Mouse (Mus musculus) monocyte, adult 5-6 weeks (primary cell): ENCODE measurements around the gene Gm9958. TPM values are rescaled to one million over a fixed set of nuclear protein-coding genes. Genes with fewer than 3 reads are reported as not detected.

Experiments used
- ATAC-seq: fragments of 153-309, 156-312 bp; replicated peaks from 2 replicates; pipeline ENCODE4 v1.8.0; 2017; ENCODE audit warnings: mild to moderate bottlenecking; ENCODE audit not compliant: low TSS enrichment, insufficient number of reproducible peaks, severe bottlenecking, poor library complexity, low FRiP score
- total RNA-seq: library from RNA; stranded (forward); fragments of 200-1000, 200-491, 200-594 nt; gene quantifications from 3 replicates; pipeline ENCODE4 v1.2.3, GENCODE M21; 2017

Gm9958 gene
- total RNA-seq: 0.67 to 4.5 TPM (median 1.2 TPM) in 3 replicates

DNA sequence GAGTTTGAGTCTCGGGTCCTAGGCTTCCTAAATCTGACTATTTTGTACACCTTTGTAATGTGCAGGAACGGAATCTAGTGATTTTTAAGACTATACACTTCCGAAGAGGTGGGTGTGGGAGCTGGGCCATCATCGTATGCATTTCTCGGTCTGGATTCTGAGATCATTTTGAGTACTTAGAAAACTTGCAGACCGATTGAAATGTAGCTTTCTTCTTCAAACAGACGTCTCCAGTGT lies at the start of gene Gm9958:
Gm9958 (plus strand) TSS at position 138 of the 237 bp plus-strand sequence.
- ATAC-seq: no peak

DNA sequence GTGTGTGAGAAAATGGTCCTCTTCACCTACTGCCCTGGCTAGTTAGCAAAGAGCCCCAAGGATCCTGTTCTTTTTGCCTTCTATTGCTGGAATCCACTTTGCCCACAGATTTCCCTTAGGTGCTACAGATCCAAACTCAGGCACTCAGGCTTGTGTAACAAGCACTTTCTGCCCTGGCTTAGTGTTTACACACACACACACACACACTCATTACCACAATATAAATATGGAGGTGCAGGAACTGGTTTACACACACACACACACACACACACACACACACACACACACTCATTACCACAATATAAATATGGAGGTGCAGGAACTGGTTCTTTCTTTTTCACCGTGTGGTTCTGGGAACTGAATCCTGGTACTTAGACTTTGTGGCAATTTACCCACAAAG lies 35.9 kb upstream of the Gm9958 start:
- ATAC-seq: no peak

DNA sequence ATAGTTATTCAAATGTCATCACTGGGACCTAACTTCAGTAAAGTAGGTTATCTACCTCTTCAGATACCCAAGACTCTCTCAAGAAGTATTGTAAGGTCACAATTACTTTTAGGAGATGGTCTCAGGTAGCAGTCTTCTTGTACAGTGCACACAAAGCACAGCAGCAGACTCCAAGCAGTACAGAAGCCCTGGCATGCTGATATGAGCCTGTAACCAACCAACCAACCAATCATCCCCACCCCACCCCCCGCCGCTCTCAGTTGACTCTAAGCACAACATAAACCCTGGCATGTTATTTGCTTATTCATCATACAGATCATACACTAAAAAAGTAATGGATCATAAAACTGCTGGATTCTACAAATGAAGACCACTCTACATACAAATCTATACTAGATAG lies 34.5 kb upstream of the Gm9958 start:
- no peak for ATAC-seq

DNA sequence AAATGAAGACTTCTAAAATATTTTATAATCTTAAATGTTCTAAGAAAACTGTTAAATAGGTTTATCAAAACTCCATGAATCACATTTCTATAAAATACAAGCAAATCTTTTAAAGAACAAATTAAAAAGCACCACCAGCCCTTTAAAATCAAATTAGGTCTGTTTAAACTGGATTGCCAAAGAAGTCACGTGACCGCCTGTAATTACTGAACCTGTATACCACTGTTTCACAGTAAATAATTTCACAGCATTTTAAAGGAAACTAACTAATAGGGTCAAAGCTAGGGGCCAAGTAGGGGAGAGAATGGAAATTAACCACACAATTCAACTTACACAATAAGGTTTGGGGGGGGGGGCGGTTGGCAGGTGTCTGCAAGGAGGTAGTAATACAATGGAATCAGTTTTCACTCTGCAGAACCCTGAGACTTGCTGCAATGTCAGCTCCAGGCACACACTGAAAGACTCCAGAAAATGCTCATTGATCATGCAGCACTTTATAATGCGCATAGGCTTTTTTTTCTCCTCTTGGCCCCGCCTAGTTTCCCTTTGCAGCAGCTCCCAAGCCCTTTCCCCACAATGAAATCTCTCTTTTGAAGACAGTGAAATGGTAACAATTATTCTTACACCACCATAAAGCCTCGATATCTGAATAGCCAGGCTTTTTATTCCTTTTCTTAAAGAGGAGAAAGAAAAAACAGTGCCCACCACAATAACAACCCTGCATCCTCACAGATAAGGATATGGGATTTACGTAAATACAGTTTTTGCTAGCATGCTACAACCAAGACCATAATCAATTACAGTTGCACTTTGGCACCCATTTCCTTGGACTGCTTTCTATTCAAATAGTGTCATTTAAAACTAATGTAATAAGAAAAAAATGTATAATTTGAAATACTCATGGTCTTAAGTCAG lies 28.6 kb upstream of the Gm9958 start:
- ATAC-seq: no peak

DNA sequence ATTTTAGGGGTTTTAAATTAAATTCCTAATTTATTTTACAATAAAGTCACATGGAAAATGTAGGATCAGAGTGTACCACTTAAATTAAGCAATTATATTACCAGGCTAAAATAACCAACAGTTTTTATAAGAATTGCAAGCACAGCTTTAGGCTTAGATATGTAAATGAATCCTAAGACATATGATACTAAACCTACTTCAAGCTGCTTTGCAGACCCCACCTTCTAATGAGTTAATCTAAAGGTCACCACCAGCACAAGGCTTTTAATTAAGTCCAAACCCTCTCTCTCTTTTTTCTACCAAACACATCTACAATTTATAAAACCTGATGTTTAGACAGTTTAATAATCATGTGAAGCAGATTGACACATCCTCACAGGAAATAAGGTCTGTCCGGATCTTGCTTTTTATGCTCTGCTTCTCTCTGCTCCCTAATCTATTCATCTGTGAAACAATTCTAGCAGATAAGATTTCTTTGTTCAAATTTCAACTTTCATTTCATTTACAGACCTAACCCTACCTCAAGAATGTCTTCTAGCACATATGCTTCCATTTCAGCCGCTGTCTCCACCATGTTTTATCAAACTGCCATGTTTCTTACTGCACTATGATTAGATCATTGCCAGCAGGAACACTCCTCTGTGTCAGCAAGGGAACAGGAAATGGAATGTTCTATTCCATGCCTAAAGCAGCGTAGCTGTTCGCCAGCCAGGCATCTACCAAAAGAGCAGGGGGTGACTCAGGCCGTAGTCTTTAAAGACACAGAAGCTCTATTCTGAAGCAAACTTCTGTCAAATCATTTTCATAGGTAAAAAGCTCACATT lies 27.7 kb upstream of the Gm9958 start:
- ATAC-seq: no peak

DNA sequence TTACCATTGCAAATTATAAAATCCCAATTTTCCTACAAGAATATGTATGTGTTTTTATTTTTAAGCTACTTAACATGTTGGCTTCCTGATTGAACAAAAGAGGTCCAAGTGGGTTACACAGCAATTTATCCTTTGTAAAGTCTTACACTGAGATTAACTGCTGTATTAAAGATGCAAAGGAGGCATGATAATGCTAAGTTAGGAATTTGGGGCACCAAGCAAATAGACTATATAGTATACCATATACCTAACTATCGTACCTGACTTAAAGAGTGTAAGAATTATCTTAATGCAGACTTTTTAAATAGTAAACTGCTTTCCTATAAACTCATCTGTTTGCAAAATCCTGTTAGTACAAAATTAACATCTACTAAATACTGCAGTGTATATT lies 27.1 kb upstream of the Gm9958 start:
- ATAC-seq: no peak

DNA sequence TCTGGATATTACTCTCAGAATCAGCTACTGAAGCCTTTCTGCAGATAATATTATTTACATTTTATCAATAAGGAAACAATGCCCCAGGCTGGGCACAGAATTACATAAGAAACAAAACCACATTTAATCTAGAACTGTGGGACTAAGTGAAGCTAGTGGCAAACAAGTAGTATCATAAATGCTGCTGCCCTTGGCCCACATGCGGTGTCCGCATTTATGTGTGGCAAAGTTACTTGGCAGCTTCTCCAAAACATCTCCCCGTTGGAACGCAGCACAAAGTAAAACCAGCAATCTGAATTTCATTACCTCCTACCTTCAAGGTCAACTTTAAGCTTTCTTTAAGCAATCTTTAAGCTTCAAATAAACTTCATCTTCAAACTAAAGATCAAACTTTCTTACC lies 26.2 kb upstream of the Gm9958 start:
- no peak for ATAC-seq

DNA sequence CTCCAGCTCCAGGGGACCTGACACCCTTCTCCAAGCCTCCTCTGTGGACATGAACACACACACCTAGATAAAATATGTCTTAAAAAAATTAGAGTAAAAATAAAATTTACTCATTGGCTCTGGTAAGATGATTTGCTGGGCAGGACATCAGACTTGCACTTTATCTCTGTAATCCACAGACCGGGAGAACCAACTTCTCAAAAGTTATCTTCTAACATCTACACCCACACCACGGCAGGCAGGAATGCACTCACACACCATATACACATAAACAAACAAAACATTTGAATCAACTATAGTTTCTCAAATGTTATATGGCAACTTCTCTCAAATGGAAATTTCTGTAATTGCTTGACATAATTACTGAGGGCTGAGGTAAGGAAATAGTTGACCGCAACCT lies 20.1 kb upstream of the Gm9958 start:
- no peak for ATAC-seq

DNA sequence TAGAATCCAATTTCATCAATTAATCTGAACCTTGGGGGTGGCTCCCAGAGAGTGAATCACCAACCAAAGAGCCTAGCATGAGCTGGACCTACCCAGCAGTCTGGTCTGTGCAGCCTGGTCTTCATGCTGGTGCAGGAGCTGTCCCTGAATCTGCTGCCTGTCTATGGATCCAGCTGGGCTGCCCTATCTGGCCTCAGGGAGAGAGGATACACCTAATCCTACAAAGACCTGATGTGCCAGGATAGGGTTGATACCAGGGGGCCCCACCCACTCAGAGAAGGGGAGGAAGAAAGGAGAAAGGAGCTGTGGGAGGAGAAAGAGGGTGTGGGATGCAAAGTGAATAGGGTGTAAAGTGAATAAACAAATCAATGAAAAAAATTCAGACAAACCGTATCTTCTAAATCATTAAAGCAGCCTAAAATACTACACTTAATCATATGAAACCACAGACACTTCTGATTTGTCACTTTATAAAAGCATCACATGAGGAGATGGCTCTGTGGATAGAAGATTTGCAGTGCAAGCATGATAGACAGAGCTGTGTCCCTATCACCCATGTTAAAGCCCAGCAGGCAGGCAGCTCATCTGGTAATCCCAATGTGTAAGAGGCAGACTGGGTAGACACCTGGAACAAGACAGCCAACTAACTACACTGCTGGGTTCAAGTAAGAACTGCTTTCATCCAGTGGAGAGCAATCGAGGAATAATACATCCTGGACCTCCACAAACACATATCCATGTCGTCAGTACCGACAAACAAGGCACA lies 13.3 kb upstream of the Gm9958 start:
- no peak for ATAC-seq

DNA sequence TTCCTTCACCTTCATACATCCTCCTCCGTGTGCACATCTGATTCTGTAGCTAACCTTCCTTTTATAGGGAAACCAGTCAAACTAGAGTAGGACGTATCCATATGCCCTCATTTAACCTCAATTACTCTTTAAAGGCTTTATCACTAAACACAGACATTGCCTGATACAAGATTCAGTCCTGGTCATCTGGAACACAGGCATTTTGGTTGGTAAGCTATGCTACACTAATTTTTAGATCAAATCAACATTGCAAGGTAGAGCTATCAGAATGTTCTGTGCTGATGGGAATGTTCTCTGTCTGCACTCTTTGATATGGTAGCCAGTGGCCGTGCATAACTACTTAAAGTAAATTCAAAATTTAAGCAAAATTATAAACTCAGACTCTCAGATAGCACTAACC lies 11.2 kb upstream of the Gm9958 start:
- ATAC-seq: no peak

DNA sequence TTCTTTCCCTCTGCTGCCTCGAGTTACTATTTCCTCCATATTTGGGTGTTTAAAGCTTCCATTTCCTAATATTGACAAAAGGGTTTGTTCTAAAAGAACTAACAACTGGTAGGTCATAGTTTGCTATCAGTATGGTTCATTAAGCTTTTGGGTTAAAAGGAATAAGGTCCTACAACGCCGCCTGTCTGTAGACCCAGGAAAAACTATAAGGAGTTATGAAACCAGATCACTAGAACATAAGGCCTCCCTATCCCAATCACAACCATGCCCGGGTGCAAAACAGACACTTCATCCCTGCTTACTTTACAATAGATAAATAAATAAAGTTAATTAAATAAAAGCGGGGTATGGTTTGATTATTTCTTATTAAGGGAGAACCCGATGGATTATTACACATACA lies 2.5 kb upstream of the Gm9958 start:
- no peak; the same call in 1 of the 2 replicates for ATAC-seq

DNA sequence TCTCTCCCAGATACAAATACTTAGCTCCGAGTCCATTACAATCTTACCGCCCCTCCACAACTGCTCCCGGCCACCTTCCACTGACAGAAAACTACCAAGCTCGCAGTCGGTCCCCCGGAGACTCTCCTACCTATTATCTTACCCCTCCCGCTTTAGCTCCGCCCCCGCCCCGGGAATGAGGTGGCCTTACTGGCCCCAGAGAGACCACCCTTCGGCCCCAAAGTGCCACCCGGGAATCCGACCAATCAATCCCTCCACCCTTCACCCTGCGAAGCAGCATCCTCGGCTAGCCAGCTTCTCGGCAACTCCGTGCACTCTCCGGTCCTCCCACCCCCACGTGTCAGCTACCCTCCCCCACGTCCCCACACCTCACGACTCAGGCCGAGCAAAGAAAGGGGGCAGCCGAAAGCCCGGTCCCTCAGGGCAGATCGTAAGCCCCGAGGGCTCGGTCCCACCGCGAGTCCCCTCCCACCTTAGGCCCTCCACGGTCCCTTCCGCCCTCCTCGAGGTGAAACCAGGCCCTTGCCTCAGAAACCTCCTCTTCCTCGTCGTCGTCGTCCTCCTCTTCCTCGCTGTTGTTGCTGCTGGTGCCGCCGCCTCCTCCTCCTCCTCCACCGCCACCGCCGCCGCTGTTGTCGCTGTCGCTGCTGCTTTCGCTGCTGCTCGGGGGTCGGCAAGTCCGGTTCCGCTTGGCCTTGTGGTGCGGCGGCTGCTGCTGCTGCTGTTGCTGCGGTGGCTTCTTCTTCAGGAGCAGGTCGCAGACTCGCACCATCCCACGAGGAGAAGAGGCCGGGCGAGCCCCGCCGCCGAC lies 1.7 kb upstream of the Gm9958 start:
- peak; percentile 16 for ATAC-seq

DNA sequence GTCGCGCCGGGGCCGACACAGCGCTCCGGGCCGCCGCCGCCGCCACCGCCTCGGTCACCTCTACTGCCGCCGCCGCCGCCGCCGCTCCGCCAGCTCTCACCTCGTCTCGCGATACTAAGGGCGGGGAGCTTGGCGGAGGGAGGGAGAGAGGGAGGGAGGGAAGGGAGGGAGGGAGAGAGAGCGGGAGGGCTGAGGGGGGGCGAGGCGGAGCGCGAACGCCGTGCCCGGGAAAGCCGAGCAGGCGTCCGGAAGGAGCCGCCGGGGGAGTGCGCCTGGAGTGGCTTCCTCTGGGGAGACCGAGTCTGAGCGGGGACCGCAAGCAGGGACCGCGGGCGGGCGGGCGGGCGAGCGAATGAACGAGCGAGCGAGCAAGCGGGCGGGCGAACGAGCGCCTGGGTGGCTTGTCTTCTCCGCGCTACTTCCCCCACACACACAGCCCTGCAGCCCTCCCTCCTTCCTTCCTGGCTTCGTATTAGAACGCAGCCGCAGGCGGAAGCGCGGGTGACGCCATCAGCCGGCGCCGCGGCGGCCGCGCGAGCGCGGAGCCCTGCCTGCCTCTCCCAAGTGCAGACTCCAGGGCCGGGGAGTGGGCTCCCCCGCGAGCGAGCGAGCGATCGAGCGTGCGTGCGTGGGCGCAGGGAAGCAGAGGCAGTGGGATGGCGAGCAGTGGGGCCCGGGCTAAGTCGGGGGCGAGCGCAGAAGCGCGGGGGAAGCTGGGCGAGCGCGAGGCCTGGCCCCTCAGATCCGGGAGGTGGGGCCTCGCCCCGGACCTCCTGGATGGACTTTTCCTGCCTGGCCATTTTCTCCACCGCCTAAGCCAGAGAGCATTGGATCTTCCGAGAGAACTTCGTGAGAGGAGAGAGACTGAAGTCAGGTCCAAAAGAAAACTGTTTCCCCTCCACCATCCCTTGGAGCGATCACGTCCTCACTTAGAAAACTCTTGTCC lies 610 bp upstream of the Gm9958 start, which contains the start of gene Ankrd17:
Ankrd17 (minus strand) TSS at position 457 of the 946 bp plus-strand sequence.
- ATAC-seq: peak; percentile 81

DNA sequence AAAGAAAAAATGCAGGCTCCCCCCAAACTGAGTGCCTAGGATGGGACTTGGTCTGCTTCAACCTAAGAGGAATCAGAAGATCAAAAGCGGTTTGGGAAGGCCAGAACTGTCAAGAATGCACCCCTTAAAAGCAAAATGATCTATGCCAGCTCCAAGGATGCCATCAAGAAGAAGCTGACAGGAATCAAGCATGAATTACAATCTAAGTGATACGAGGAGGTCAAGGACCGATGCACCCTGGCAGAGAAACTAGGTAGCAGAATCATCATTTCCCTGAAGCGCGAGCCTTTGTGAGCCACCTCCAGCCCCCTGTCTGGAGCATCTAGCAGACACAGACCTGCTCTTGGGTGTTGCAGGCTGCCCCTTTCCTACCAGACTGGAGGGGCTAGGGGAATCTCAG lies 3.4 kb downstream of the Gm9958 start:
- no peak for ATAC-seq

DNA sequence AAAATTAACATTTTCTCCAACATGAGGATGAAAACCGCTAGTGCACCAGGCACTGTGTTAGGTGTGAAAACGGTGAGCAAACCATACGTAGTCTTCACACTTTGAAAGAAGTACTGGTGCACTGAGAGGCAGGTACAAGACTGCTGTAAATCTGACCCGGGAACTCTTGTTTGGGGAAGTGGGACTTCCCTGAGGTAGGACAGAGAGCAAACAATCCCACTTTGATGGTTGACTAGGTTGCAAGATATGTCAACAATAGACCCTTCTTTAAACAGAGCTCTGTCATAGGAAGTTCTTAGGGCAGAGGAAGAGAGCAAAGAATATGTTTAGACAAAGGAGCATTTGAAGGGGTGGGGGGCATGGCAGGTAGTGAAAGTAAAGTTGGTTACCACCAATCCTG lies 6.7 kb downstream of the Gm9958 start:
- ATAC-seq: no peak

DNA sequence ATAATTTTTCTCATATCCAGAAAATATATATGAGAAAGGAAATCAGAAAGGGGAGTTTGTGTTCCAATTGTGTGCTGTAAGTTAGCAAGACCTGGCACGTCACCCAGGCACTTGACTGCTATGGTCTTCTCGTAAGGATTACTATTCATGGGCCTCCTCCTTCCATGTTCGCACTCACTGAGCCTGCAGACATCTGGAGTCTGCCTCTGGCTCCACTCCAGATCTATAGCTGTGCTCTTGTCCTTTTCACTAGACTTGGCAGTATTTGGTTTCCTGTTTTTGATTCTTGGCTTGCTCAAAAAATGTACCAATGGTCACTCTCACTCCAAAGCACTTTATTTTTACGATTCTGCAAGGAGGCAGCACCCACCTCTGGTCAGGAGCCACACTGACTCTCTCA lies 14.5 kb downstream of the Gm9958 start:
- ATAC-seq: no peak

DNA sequence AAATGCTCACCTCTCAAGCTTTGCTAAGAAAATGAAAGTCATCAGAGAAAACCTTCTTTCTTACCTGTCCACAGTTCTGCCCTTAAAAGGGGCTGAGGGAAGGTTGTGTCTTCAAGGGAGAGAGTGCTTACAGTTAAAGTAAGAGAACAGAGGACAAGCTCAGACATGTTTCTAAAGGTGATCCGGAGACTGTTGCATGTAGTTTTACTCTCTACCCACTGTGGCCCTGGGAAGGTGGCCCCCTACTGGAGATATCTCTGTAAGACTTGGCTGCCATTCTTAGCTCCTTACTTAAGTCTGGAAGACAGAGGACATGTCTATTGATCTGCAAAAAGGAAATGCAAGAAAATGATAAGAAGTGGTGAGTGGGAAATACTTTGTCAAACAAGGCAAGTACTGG lies 16.1 kb downstream of the Gm9958 start:
- no peak for ATAC-seq

DNA sequence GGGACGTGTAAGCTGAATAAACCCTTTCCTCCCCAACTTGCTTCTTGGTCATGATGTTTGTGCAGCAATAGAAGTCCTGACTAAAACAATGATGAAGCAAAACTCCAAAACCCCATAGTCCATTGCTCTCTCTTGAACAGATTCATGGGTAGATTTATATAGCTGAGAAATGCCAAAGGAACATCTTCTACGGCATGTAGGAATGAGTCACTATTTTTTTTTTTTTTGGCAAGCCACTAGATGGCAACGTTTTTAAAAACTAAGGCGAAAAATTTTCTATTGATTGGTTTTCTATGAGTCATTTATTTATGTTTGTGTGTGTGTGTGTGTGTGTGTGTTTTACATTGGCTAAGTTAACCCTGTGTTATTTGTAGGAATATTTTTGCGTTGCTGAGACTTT lies 26.8 kb downstream of the Gm9958 start:
- no peak for ATAC-seq
